Mouse (Mus musculus) cerebellum, adult 9-10 months (tissue): ENCODE results near the gene E330021D16Rik.
A peak's percentile ranks its signal among the peaks of the same experiment; 100 is the strongest.
"Not testable (repeated sequence)": the region's sequence is repeated elsewhere in the genome, so short reads cannot be mapped to it uniquely, and the experiment has no call there.

Experiments used
- DNase-seq: peaks from one replicate; pipeline ENCODE4 v3.0.0; 2022

E330021D16Rik gene

GRCm38 (mm10) chr6:136415133-136415775 is at the start of gene E330021D16Rik:
Gene E330021D16Rik (minus strand): TSS chr6:136415569.
- no peak for DNase-seq

GRCm38 (mm10) chr6:136465021-136465420 is 49.7 kb upstream of the E330021D16Rik start:
- peak; percentile 14 for DNase-seq

- no peak for DNase-seq
Measured at GRCm38 (mm10) chr6:136464121-136464621, 48.8 kb upstream of the E330021D16Rik start.

GRCm38 (mm10) chr6:136463491-136463890 is 48.1 kb upstream of the E330021D16Rik start:
- DNase-seq: no peak

- DNase-seq: no peak
Measured at GRCm38 (mm10) chr6:136459156-136459555, 43.8 kb upstream of the E330021D16Rik start.

GRCm38 (mm10) chr6:136456302-136456701 is 40.9 kb upstream of the E330021D16Rik start:
- DNase-seq: no peak

GRCm38 (mm10) chr6:136455696-136456095 is 40.3 kb upstream of the E330021D16Rik start:
- DNase-seq: no peak

GRCm38 (mm10) chr6:136452623-136453022 is 37.3 kb upstream of the E330021D16Rik start:
- DNase-seq: no peak

- DNase-seq: no peak
Measured at GRCm38 (mm10) chr6:136450863-136451262, 35.5 kb upstream of the E330021D16Rik start.

- no peak for DNase-seq
Measured at GRCm38 (mm10) chr6:136449930-136450329, 34.6 kb upstream of the E330021D16Rik start.

- no peak for DNase-seq
Measured at GRCm38 (mm10) chr6:136449270-136449692, 33.9 kb upstream of the E330021D16Rik start.

- DNase-seq: not testable (repeated sequence)
Measured at GRCm38 (mm10) chr6:136439205-136439604, 23.8 kb upstream of the E330021D16Rik start.

GRCm38 (mm10) chr6:136436151-136436550 is 20.8 kb upstream of the E330021D16Rik start:
- not testable (repeated sequence) for DNase-seq

- DNase-seq: no peak
Measured at GRCm38 (mm10) chr6:136433573-136433972, 18.2 kb upstream of the E330021D16Rik start.

- DNase-seq: no peak
Measured at GRCm38 (mm10) chr6:136431896-136432248, 16.5 kb upstream of the E330021D16Rik start.

- DNase-seq: no peak
Measured at GRCm38 (mm10) chr6:136431169-136431895, 16.0 kb upstream of the E330021D16Rik start.

GRCm38 (mm10) chr6:136429441-136429840 is 14.1 kb upstream of the E330021D16Rik start:
- no peak for DNase-seq

GRCm38 (mm10) chr6:136428412-136428811 is 13.0 kb upstream of the E330021D16Rik start:
- DNase-seq: no peak

- no peak for DNase-seq
Measured at GRCm38 (mm10) chr6:136427240-136427639, 11.9 kb upstream of the E330021D16Rik start.

GRCm38 (mm10) chr6:136425956-136426355 is 10.6 kb upstream of the E330021D16Rik start:
- no peak for DNase-seq

- DNase-seq: no peak
Measured at GRCm38 (mm10) chr6:136424166-136424565, 8.8 kb upstream of the E330021D16Rik start.

- DNase-seq: no peak
Measured at GRCm38 (mm10) chr6:136423201-136423600, 7.8 kb upstream of the E330021D16Rik start.

- peak; percentile 52 for DNase-seq
Measured at GRCm38 (mm10) chr6:136422084-136422853, 6.9 kb upstream of the E330021D16Rik start.
